Mouse (Mus musculus): Measurements from ENCODE around the gene Klhl26.

- TF ChIP-seq CTCF (IDR thresholded peaks at IDR 0.05; ENCODE audit: borderline replicate concordance, extremely low read depth, insufficient read depth, insufficient read length) (no peak), POLR2A (IDR thresholded peaks at IDR 0.05; ENCODE audit: borderline replicate concordance, extremely low read depth, insufficient read depth, insufficient read length, poor library complexity, severe bottlenecking) (no peak)
These were observed 67.7 kb downstream of the Klhl26 start for GRCm38 (mm10) chr8:70409019-70409418.

Data from brain, embryonic 14.5 days (tissue).